Mouse (Mus musculus): ENCODE results near the gene Dohh.

The Dohh gene

GRCm38 (mm10) chr10:81418216-81419070, 34.2 kb downstream of the Dohh start:
- DNase-seq (ENCODE audit: low spot score) = no peak

GRCm38 (mm10) chr10:81419111-81419928, 35.1 kb downstream of the Dohh start:
- DNase-seq (ENCODE audit: low spot score) = no peak

- no peak for DNase-seq (ENCODE audit: low spot score)
These were observed 36.1 kb downstream of the Dohh start for GRCm38 (mm10) chr10:81420191-81420767.

GRCm38 (mm10) chr10:81421041-81421796, 37.0 kb downstream of the Dohh start:
- DNase-seq (ENCODE audit: low spot score) = no peak

GRCm38 (mm10) chr10:81421797-81422100, 37.5 kb downstream of the Dohh start:
- DNase-seq (ENCODE audit: low spot score) = no peak

- DNase-seq (ENCODE audit: low spot score) = no peak
These were observed 38.0 kb downstream of the Dohh start for GRCm38 (mm10) chr10:81422191-81422590.

GRCm38 (mm10) chr10:81422661-81423217, 38.5 kb downstream of the Dohh start:
- DNase-seq (ENCODE audit: low spot score) = no peak

GRCm38 (mm10) chr10:81423476-81424245, 39.4 kb downstream of the Dohh start:
- no peak for DNase-seq (ENCODE audit: low spot score)

- DNase-seq (ENCODE audit: low spot score) = no peak
These were observed 40.2 kb downstream of the Dohh start for GRCm38 (mm10) chr10:81424246-81425051.

- no peak for DNase-seq (ENCODE audit: low spot score)
These were observed 41.1 kb downstream of the Dohh start for GRCm38 (mm10) chr10:81425236-81425850.

- DNase-seq (ENCODE audit: low spot score) = no peak
These were observed 41.9 kb downstream of the Dohh start for GRCm38 (mm10) chr10:81426081-81426671.

- DNase-seq (ENCODE audit: low spot score) = no peak
These were observed 42.7 kb downstream of the Dohh start for GRCm38 (mm10) chr10:81426897-81427296.

- no peak for DNase-seq (ENCODE audit: low spot score)
These were observed 43.1 kb downstream of the Dohh start for GRCm38 (mm10) chr10:81427327-81427726.

- no peak for DNase-seq (ENCODE audit: low spot score)
These were observed 43.7 kb downstream of the Dohh start for GRCm38 (mm10) chr10:81427804-81428506.

- no peak for DNase-seq (ENCODE audit: low spot score)
These were observed 44.3 kb downstream of the Dohh start for GRCm38 (mm10) chr10:81428507-81428870.

- no peak for DNase-seq (ENCODE audit: low spot score)
These were observed 44.9 kb downstream of the Dohh start for GRCm38 (mm10) chr10:81429092-81429491.

GRCm38 (mm10) chr10:81429605-81430061, 45.4 kb downstream of the Dohh start:
- DNase-seq (ENCODE audit: low spot score) = peak; percentile 83

GRCm38 (mm10) chr10:81430141-81430830, 46.1 kb downstream of the Dohh start:
- DNase-seq (ENCODE audit: low spot score) = peak; percentile 82

All from retina, embryonic 14.5 days (tissue).